Mouse (Mus musculus) left cerebral cortex, adult 8-10 months (tissue): ENCODE measurements at regions not wholly inside any gene's neighbourhood (a gene's known extent, or its start where the extent isn't known, plus 50 kb on each side); places are given as distances from the start of the nearest gene placed in this dataset.
"Not testable (repeated sequence)": the region's sequence is repeated elsewhere in the genome, so short reads cannot be mapped to it uniquely, and the experiment has no call there.

Experiments
- DNase-seq, 2 experiments: peaks; one replicate each; pipeline ENCODE4 v3.0.0; 2022; ENCODE audit warnings: low spot score in 2 of 2

DNA sequence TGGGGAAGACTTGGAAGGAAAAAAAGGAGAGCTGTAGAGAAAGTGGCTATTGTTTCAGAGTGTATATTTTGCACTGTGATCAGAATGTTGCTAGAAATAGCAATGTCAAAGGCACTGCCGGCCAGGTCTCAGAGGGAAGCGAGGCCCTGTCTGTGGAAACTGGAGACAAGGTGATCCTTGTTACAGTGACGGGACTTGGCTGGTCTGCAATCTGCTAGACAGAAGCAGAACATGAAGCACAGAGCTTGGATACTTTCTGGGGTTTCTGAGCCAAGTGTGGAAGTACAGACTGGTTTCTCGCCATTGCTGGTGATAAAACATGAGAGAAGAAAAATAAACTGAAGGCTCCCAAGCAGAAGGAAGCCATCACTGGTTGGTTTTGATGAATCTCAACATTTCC is 198.3 kb upstream of the Slc7a14 start:
- no peak for DNase-seq

DNA sequence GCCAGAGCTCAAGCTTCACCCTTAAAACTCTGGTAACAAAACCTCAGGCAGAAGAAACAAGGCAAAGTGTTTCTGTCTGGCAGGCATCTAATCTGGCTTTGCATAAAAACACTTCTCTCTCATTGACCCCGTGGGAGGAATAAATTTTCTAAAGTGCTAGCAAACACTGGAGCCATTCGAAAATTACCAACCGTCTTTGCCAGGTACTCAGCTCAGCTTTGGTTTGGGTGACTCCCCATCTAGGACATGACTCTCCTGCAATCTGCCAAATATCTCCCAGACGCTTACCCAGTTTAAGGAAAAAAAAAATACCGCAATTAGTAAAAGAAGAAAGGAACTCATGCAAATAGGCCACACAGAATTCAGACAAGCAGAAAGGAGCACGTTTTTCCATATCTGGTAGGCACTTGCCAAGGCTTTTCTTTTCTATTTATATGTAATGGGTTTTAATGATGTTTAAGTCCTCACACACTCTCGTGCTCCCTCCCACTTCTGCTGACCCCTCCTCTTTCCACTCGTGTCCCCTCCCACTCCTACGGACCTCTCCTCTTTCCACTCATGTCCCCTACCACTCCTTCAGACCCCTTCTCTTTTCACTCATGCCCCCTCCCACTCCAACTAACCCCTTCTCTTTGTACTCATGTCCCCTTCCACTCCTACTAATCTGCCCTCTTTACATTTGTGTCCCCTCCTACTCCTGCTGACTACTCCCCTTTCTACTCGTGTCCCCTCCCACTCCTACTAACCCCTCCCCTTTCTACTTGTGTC is 189.2 kb upstream of the Slc7a14 start:
- DNase-seq: no peak

DNA sequence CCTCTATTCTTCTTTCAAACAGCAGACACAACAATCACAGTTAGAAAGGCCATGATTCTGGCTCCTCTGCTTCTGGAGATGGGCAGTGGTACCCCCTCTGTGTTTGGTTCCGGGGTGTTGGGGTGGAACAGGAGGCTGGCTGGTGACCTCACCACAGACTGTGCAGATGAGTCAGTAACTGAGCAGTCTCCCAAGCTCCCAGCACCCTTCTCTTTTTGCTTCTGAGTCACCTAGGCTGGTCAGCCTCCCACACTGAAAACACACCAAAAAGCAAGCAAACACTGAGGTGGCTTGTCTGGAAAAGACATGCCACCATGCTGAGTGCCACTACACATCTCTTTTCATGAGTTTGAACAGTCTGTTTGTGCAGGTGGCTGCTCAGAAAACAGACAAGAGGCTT is 185.1 kb upstream of the Slc7a14 start:
- no peak for DNase-seq

DNA sequence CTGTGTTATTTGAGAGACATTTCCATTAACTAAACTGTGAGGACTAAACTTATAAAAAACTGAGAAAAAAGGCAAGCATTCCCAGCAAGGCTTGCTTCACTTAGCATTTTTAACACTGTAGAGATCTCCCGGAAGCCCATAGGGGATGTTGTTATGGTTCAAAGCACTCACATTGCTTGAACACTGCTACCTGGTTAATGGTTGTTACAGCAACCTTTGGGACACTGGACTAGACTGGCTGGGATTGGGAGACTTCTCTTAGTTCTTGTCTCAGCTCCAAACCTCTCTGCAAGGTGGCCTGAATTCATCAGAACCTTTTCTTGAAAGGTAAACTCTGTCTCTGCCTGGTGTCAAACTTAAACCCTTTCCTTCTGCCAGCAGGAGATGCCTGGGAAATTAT is 184.5 kb upstream of the Slc7a14 start:
- DNase-seq: no peak

- not testable (repeated sequence) for DNase-seq
Measured at GRCm38 (mm10) chr3:31491736-31492135, 181.6 kb upstream of the Slc7a14 start.

- DNase-seq: no peak
Measured at GRCm38 (mm10) chr3:31487596-31487995, 177.4 kb upstream of the Slc7a14 start.

- no peak for DNase-seq
Measured at GRCm38 (mm10) chr3:31481964-31482363, 171.8 kb upstream of the Slc7a14 start.

GRCm38 (mm10) chr3:31467882-31468281 is 157.7 kb upstream of the Slc7a14 start:
- no peak for DNase-seq

- DNase-seq: no peak
Measured at GRCm38 (mm10) chr3:31464260-31464659, 154.1 kb upstream of the Slc7a14 start.

DNA sequence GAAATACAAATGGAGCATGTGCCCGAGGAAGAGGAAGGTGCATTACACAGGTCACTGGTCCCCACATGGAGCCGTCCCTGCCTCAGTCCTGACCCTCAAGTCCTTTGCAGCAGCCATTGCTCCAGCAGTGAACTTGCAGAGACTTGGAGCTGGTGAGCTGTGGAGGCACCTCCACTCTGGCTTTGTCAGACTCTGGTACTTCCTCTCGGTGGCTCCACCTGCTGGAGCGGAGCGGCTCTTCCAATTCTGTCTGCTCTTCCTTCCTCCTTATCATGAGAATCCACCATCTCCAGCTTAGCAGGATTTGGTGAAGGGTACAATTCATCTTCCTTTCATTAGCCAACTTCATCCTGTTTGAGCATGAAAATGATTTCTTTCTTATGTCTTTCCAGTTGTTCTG is 149.3 kb upstream of the Slc7a14 start:
- DNase-seq: no peak

DNA sequence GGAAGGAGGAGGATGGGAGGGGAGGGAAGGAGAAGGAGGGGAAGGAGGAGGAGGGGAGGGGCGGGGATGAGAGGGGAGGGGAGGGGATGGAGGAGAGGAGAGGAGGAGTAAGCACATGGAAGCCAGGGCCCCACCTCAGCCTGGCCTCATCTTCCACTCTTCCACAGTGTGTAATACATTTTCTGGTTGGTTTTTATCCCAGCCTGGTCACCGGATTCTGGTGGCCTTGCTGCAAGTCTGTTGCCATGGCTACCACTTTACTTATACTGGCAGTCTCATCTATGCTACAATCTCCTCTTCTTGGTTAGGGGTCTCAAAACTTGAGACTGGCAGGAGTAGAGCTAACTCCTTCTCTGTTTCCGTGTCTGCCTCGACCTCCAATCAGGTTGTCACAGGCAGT is 147.8 kb upstream of the Slc7a14 start:
- no peak for DNase-seq

DNA sequence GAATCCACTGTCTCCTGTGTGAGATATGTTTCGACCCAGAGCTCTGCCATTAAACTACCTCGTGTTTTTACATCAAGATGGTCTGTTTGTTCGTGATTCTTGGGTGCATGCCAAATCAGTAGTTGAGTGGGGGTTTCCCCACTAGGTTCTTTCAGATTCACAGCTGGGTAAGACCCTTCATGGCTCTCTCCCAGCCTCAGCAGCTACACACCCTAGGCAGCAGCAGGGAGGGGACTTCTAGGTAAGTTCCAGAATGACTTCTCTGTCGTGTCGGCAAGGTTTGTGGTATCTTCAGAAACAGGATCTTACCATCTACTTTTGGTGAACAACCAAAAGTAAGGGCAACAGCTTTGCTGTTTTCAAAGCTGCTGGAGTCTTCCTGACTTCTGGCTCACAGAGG is 144.9 kb upstream of the Slc7a14 start:
- no peak for DNase-seq

- no peak for DNase-seq
Measured at GRCm38 (mm10) chr3:31444861-31445260, 134.7 kb upstream of the Slc7a14 start.

DNA sequence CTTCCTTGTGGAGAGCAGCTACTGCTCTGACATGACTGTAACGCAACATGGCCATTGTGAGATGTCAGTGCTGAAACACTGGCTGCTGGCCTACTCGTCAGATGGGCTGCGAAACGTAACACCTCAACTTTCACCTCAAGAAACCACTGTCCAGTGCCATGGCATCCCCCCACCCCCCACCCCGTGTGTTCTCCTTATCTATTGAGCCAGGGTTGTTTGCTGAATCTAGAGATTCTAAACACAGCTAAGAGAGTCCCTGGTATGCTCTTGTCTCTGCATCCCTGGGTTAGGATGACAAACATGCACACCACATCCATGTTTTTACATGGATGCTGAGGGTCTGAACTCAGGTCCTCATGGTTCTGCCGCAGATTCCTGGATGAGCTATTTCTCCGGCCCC is 134.1 kb upstream of the Slc7a14 start:
- no peak for DNase-seq

- DNase-seq: no peak
Measured at GRCm38 (mm10) chr3:31443894-31444293, 133.7 kb upstream of the Slc7a14 start.

DNA sequence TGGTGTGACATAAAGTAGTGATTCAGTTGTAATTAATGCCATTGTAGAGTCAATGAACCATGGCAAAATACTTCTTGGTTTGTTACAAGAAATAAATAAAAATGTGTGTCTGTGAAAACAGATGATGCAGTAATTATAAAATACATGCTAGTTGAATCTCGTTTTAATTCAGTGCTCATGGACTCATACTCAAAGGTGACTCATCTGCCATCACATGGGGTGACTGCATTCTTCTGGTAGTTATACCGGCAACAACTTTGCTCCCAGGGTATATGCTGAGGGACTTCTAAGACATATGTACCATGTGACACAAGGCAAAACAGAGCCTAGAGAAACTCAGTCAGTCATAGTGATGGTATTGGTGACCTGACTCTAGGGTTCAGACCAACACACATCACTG is 130.1 kb upstream of the Slc7a14 start:
- DNase-seq: no peak

- DNase-seq: peak in 1 of 2 experiments; percentile 13
Measured at GRCm38 (mm10) chr3:31437970-31438369, 127.8 kb upstream of the Slc7a14 start.

DNA sequence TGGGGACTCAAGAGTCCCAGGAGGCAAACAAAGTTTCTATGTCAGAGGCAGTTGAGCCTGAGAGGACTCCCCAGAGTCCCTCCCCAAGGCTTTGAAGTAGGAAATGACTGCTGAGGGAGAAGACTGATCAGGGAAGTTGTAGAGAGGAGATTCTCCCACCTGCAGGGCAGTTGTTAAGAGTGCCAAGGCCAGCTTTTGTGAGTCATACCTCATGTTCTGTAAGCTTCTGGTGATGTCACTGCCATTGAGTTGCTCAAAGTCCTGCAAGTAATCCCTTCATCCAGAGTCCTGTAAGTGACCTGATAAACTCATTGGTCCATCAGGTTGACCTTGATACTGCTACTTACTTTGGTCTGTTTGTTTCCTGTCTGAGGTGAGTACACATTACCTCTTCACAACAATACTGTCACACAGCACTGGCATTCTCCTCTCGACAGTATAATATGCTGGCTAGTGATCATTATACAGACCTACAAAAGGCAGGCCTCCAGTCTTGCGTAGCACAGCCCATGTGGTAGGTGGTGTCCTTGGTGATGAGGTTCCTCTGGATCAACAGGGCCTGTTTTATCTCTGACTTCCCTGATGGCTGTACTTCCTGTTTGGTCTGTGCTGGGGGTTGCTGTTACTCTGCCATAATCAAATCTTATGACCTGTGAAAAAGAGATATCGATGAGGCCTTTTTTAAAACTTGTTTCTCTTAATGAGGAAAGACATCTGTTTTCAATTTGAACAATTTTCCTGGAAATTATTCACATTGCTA is 125.2 kb upstream of the Slc7a14 start:
- DNase-seq: no peak

DNA sequence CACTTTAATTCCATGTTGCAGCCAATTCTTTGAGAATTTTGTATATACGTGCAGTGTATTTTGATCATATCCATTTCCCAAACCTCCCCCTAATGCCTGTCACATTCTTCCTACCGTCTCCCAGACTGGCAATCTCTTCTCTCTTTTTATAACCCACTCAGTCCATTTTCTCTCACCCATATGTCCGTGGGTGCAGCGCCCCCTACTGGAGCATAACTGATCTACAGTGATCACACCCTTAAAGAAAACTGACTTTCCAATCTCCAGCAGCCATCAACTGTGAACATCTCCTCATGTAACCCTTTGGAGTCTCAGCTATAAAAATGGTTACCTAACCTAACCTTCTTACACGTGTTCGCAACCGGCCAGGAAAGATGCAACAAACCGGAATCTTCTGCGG is 123.0 kb upstream of the Slc7a14 start:
- DNase-seq: no peak

DNA sequence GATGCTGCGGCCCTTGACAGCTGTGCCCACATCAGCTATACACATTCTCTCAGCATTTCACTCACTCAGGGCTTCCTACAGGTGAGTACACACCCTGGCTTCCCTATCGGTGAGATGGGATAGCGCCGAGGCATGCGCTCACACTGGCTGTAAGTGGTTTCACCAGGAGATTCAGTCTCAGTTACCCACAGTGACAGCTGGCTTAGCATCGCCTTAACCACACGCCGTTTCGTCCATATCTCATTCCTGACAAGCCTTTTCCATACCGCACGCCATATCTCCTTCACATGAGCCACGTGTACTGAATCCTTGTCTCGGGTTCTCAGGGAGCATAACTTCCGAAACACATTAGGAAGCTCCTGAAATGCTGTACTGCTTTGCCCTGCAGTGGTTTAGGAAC is 113.3 kb upstream of the Slc7a14 start:
- DNase-seq: no peak

- DNase-seq: no peak
Measured at GRCm38 (mm10) chr3:31408802-31409201, 98.6 kb upstream of the Slc7a14 start.

- no peak for DNase-seq
Measured at GRCm38 (mm10) chr3:31405880-31406279, 95.7 kb upstream of the Slc7a14 start.

DNA sequence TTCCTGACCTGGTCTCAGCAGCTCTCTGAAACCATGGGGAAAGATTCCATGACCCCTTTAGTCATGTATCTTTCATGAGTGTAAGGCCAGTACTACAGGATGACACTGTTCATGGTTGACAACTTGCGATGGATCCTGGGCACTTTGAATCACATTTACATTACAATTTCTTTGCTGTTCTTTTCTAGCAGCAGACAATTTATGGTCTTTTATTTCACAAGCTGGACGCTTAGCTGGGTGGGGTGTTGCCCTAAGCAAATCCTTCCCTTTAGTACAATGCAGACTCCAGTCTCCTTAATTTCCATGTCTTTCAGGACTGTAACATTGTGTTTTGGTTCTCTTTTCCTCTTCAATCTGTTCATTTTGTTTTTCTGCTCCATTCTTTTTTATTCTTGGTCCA is 89.0 kb upstream of the Slc7a14 start:
- DNase-seq: no peak
